8 mouse cellular contexts compared by ENCODE assay signal in genomic region chr5:37824461-37824795, GRCm38 (mm10). TPM values are rescaled to one million over a fixed set of nuclear protein-coding genes. Genes with fewer than 3 reads are reported as not detected.
DNase-seq lines count a peak whose midpoint lies in the region; ATAC-seq and TF ChIP-seq lines count a peak whose summit lies in the region.

Gene Msx1 (minus strand): TSS chr5:37824583.

- DNase-seq in Muller cell, postnatal 12 days (ENCODE audit: inconsistent ontology term) = peak; percentile 95
- peak; percentile 17 to 41 for DNase-seq in cerebellum, adult 18-20 months
- peak; percentile 64 for DNase-seq in forebrain, postnatal 0 days
- peak; percentile 29 to 58 for DNase-seq in layer of hippocampus, adult 8-10 months (ENCODE audit: low spot score in 2 of 2)
- DNase-seq in ovary, postnatal 36 days (ENCODE audit: low spot score) = peak; percentile 91
- peak; percentile 91 for DNase-seq in yolk sac, embryonic 10.5 days (ENCODE audit: low spot score)

- no peak within 1 kb of the TSS for H3K27ac ChIP-seq in forebrain, postnatal 0 days (ENCODE audit: low read depth, low read length)
- H3K27ac ChIP-seq in lung, embryonic 16.5 days (ENCODE audit: low read length) = no peak within 1 kb of the TSS

- H3K4me2 ChIP-seq in forebrain, postnatal 0 days (ENCODE audit: low read depth) = peak within 1 kb of the TSS; percentile 52
- peak within 1 kb of the TSS; percentile 91 for H3K4me2 ChIP-seq in lung, embryonic 16.5 days (ENCODE audit: low read depth, low read length)

- WGBS in forebrain, postnatal 0 days = 0% methylated on average over 31 of the region's 37 CpGs
- WGBS in lung, embryonic 16.5 days = under 1% methylated on average over 37 of the region's 37 CpGs

- H3K4me1 ChIP-seq in forebrain, postnatal 0 days (ENCODE audit: insufficient read depth) = no peaks in the 10 kb centered on the region
- peaks cover 17% of the 10 kb centered on the region for H3K4me1 ChIP-seq in lung, embryonic 16.5 days (replicated peaks; ENCODE audit: control insufficient read depth, insufficient read depth, low read length)

- H3K27me3 ChIP-seq in forebrain, postnatal 0 days (ENCODE audit: insufficient read depth, low read length) = peaks cover 66% of the 10 kb centered on the region
- peaks cover 95% of the 10 kb centered on the region for H3K27me3 ChIP-seq in lung, embryonic 16.5 days (ENCODE audit: control insufficient read depth, insufficient read depth, low read depth, low read length)

- H3K9ac ChIP-seq in forebrain, postnatal 0 days = no peak within 1 kb of the TSS
- H3K9ac ChIP-seq in lung, embryonic 16.5 days (ENCODE audit: low read length) = peak within 1 kb of the TSS; percentile 41

- H3K9me3 ChIP-seq in forebrain, postnatal 0 days (ENCODE audit: low read length) = no peaks in the 10 kb centered on the region
- peaks cover under 1% of the 10 kb centered on the region; the same call in 1 of the 2 replicates for H3K9me3 ChIP-seq in lung, embryonic 16.5 days (ENCODE audit: control insufficient read depth, low read length)

- H3K4me3 ChIP-seq in forebrain, postnatal 0 days (ENCODE audit: low read depth, low read length) = peak within 1 kb of the TSS; percentile 29
- H3K4me3 ChIP-seq in lung, embryonic 16.5 days (ENCODE audit: low read length) = peak within 1 kb of the TSS; percentile 59

- TF ChIP-seq CTCF in forebrain, postnatal 0 days (IDR thresholded peaks at IDR 0.05; ENCODE audit: low read depth) = no peak

- ATAC-seq in forebrain, postnatal 0 days = peak; percentile 62
- peak; percentile 37 to 43; a peak in 3 of 4 replicates for ATAC-seq in hematopoietic stem cell, adult 5-6 weeks (replicated peaks in 1 of 2; ENCODE audit: insufficient read depth in 1 of 2, low FRiP score in 2 of 2, low TSS enrichment in 1 of 2, low read depth in 1 of 2, poor library complexity in 2 of 2, severe bottlenecking in 2 of 2)
- ATAC-seq in lung, embryonic 16.5 days (ENCODE audit: low read depth) = peak; percentile 92

- no peaks in the 10 kb centered on the region for H3K36me3 ChIP-seq in forebrain, postnatal 0 days (ENCODE audit: insufficient read depth)
- no peaks in the 10 kb centered on the region for H3K36me3 ChIP-seq in lung, embryonic 16.5 days (ENCODE audit: control insufficient read depth, insufficient read depth, low read length)

RNA-seq across cellular contexts. Expression of gene Msx1, which starts in this region (rescaled TPM):
- total RNA-seq in forebrain, postnatal 0 days (2014; rRNA removed) = 7.0 and 7.4 TPM in 2 replicates
- 16.5 and 17.2 TPM in 2 replicates for polyA plus RNA-seq in forebrain, postnatal 0 days (2015; fragmentation: Nextera tagmentation; extraction: Ambion mirVana)
- total RNA-seq in hematopoietic stem cell, adult 5-6 weeks (2017) = not detected in 2 replicates
- 1 to 10 TPM; 4.7 to 5.2 (median 5.1) TPM for total RNA-seq in layer of hippocampus, adult 8-10 months (2022)
- 3.3 TPM in 2 replicates for polyA plus RNA-seq in lung, embryonic 16.5 days (2015; fragmentation: Nextera tagmentation; extraction: Ambion mirVana)

Comparison
In these comparisons a context has a peak if more than half of its experiments do, and no peak if none do; other contexts are left out.
1. Peak in ATAC-seq in hematopoietic stem cell, adult 5-6 weeks; RNA of the gene not detected or under 1 TPM.
2. DNase-seq: peak in every context shown above with its lines; median percentile 95 in Muller cell, postnatal 12 days; 91 in ovary, postnatal 36 days; 91 in yolk sac, embryonic 10.5 days; 64 in forebrain, postnatal 0 days; 44 in layer of hippocampus, adult 8-10 months; 29 in cerebellum, adult 18-20 months.
3. ATAC-seq: peak in every context shown above with its lines; median percentile 92 in lung, embryonic 16.5 days; 62 in forebrain, postnatal 0 days; 40 in hematopoietic stem cell, adult 5-6 weeks.